Mouse (Mus musculus): ENCODE results near the gene Ell2.

DNA sequence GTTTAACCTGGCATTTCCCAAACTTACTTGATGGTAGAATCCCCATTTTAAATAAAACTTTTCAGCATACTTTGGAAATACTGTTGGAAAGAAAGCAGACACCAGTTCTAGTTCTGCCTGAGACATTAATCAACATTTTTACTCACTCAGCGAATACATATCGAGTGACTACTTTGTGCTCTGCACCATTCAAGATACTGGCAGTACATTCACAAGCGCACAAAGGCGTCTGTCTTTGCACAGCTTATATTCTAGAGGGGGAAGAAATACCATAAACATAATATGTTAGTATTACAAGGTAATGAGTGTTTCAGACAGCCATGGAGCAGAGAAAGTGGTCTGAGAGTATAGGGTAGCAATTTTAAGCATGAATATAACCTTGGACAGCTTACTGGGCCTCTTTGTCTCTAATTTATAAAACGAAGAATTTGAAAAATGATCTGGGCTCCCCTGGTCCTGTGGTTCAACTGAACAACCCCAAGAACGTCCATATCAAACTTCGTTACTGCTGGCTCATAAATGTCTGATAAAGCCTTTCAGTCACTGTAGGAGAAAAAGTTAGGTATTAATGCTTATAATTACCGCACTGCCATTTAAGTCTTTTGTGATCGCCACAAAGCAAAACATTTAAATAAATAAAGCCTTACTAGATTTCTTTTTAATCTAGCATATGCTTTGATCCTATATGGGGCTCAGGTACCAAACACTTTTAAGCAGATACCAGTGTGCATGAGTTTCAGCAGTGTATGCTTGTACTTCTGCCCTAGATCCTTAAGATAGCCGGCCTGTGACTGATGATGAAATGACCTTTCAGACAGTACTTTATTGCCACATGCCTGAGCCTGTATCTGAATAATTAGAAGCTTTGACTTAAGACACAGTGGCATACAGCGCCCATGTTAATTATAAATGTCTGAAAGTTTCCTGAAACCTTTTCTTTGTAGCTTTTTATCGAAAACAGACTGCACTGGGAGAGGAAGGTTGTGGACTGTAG, 35.5 kb downstream of the Ell2 start:
- TF ChIP-seq POLR2A (IDR thresholded peaks at IDR 0.05; ENCODE audit: insufficient read depth, low read length) (no peak), CTCF (IDR thresholded peaks at IDR 0.05; ENCODE audit: low read depth, low read length) (no peak), EP300 (IDR thresholded peaks at IDR 0.05; ENCODE audit: insufficient read depth, low read depth, low read length) (no peak)
